Mouse (Mus musculus) kidney, postnatal 4 days (tissue): Measurements from ENCODE around the gene Stk16.
A peak's percentile ranks its signal among the peaks of the same experiment; 100 is the strongest.

Source experiments
- DNase-seq, 2 experiments: peaks; one replicate each; pipeline ENCODE4 v3.0.0; 2021; ENCODE audit warnings: mixed read lengths in 2 of 2

Gene Stk16

GRCm38 (mm10) chr1:75243411-75243810 is 32.8 kb downstream of the Stk16 start:
- DNase-seq = no peak

- no peak for DNase-seq
Measured at GRCm38 (mm10) chr1:75244175-75244826, 33.7 kb downstream of the Stk16 start.

GRCm38 (mm10) chr1:75244836-75245235 is 34.2 kb downstream of the Stk16 start:
- peak; percentile 60 to 68 for DNase-seq

GRCm38 (mm10) chr1:75247071-75247930 is 36.7 kb downstream of the Stk16 start:
- no peak for DNase-seq

GRCm38 (mm10) chr1:75248041-75248772 is 37.6 kb downstream of the Stk16 start:
- peak in 1 of 2 experiments; percentile 49 for DNase-seq

GRCm38 (mm10) chr1:75250498-75250897 is 39.9 kb downstream of the Stk16 start:
- DNase-seq = peak in 1 of 2 experiments; percentile 31

GRCm38 (mm10) chr1:75251112-75251970 is 40.7 kb downstream of the Stk16 start:
- peak; percentile 84 to 89 for DNase-seq

- DNase-seq = no peak
Measured at GRCm38 (mm10) chr1:75252308-75252707, 41.7 kb downstream of the Stk16 start.

GRCm38 (mm10) chr1:75253029-75253428 is 42.4 kb downstream of the Stk16 start:
- DNase-seq = no peak

- peak; percentile 89 to 92 for DNase-seq
Measured at GRCm38 (mm10) chr1:75253849-75254624, 43.4 kb downstream of the Stk16 start.

- no peak for DNase-seq
Measured at GRCm38 (mm10) chr1:75254625-75255013, 44.0 kb downstream of the Stk16 start.

GRCm38 (mm10) chr1:75255516-75256046 is 44.9 kb downstream of the Stk16 start:
- no peak for DNase-seq

- no peak for DNase-seq
Measured at GRCm38 (mm10) chr1:75261278-75261677, 50.6 kb downstream of the Stk16 start.

GRCm38 (mm10) chr1:75262969-75263951 is 52.6 kb downstream of the Stk16 start:
- DNase-seq = peak; percentile 89 to 90

GRCm38 (mm10) chr1:75264091-75264880 is 53.6 kb downstream of the Stk16 start, which contains the start of gene Ptprn:
Ptprn (minus strand) TSS chr1:75264502.
- no peak for DNase-seq
